Mouse (Mus musculus): Measurements from ENCODE around the gene Jaml.

DNA sequence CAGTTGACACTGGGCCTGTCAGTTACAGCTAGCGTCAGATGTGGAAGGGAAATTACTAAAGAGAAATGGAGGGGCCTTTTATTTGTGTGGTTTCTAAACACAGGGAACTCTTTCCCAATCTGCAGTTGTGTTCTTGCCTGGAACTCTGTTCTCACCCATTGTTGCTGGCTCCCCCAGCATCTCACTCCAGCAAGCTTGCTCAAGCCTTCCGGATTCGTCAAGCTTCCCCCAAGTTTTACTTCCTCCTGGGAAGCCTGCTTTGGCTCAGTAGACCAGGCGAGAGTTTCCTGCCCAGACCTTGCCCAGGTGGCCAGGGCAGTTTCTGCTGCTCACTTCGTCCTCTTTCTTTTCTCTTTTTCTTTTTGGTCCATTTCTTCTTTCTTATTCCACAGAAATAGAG lies 5.6 kb downstream of the Jaml start:
- TF ChIP-seq POLR2A (IDR thresholded peaks at IDR 0.05; ENCODE audit: control insufficient read depth, extremely low read depth, insufficient read depth, low read length, poor library complexity) (no peak), CTCF (IDR thresholded peaks at IDR 0.05; ENCODE audit: borderline replicate concordance, control insufficient read depth, extremely low read depth, insufficient read depth, low read length, poor library complexity) (no peak)
